Mouse (Mus musculus): Measurements from ENCODE around the gene Mrps34. TPM values are rescaled to one million over a fixed set of nuclear protein-coding genes. Genes with fewer than 3 reads are reported as not detected.

Mrps34 gene
- polyA plus RNA-seq (2016; fragmentation: Nextera tagmentation; extraction: Ambion mirVana): 85.1 and 86.7 TPM in 2 replicates

GRCm38 (mm10) chr17:24894995-24895547 is at the start of gene Mrps34, which contains the start of gene Eme2:
Gene Mrps34, plus strand, starts transcription at chr17:24895116.
Gene Eme2, minus strand, starts transcription at chr17:24895087.
- Histone ChIP-seq H3K27me3 (no peaks in the 10 kb centered on the region), H3K4me1 (peaks cover 34% of the 10 kb centered on the region), H3K9ac (peak within 1 kb of the TSS; percentile 89), H3K4me2 (replicated peaks) (peak within 1 kb of the TSS; percentile 98), H3K4me3 (peak within 1 kb of the TSS; percentile 78), H3K27ac (peak within 1 kb of the TSS; percentile 83), H3K36me3 (peaks cover 65% of the 10 kb centered on the region), H3K9me3 (replicated peaks) (no peaks in the 10 kb centered on the region)
- ATAC-seq (ENCODE audit: low FRiP score): peak; percentile 44
- under 1% methylated on average over 62 of the region's 62 CpGs for WGBS

GRCm38 (mm10) chr17:24847386-24847785 is 47.5 kb upstream of the Mrps34 start:
- H3K36me3 ChIP-seq: no peaks in the 10 kb centered on the region
- H3K4me1 ChIP-seq: peaks cover 13% of the 10 kb centered on the region
- no peak overlapping the region for H3K27ac ChIP-seq
- H3K9me3 ChIP-seq (replicated peaks): no peaks in the 10 kb centered on the region
- H3K4me2 ChIP-seq (replicated peaks): no peak overlapping the region
- no peak overlapping the region for H3K9ac ChIP-seq
- 100% methylated on average over 1 of the region's 1 CpGs for WGBS
- ATAC-seq (ENCODE audit: low FRiP score): no peak
- H3K4me3 ChIP-seq: no peak overlapping the region
- peaks cover 17% of the 10 kb centered on the region for H3K27me3 ChIP-seq

GRCm38 (mm10) chr17:24848600-24849031 is 46.3 kb upstream of the Mrps34 start:
- no peak overlapping the region; the same call in 1 of the 2 replicates for H3K4me3 ChIP-seq
- H3K27me3 ChIP-seq: peaks cover 17% of the 10 kb centered on the region
- H3K4me2 ChIP-seq (replicated peaks): peak overlapping the region; percentile 74
- H3K9me3 ChIP-seq (replicated peaks): no peaks in the 10 kb centered on the region
- no peak overlapping the region for H3K9ac ChIP-seq
- peaks cover 13% of the 10 kb centered on the region for H3K4me1 ChIP-seq
- H3K36me3 ChIP-seq: peaks cover 9% of the 10 kb centered on the region
- no peak overlapping the region for H3K27ac ChIP-seq
- no peak for ATAC-seq (ENCODE audit: low FRiP score)

- peaks cover 13% of the 10 kb centered on the region for H3K36me3 ChIP-seq
- H3K4me2 ChIP-seq (replicated peaks): peak overlapping the region; percentile 74
- peak overlapping the region; percentile 75 for H3K9ac ChIP-seq
- peaks cover 13% of the 10 kb centered on the region for H3K4me1 ChIP-seq
- peak; percentile 74 for ATAC-seq (ENCODE audit: low FRiP score)
- peak overlapping the region; percentile 93 for H3K27ac ChIP-seq
- peaks cover 8% of the 10 kb centered on the region; the same call in 1 of the 2 replicates for H3K27me3 ChIP-seq
- H3K9me3 ChIP-seq (replicated peaks): no peaks in the 10 kb centered on the region
- WGBS: under 1% methylated on average over 21 of the region's 21 CpGs
- H3K4me3 ChIP-seq: peak overlapping the region; percentile 79
These were observed 45.2 kb upstream of the Mrps34 start for GRCm38 (mm10) chr17:24849733-24850064.

- Histone ChIP-seq H3K4me3 (peak within 1 kb of the TSS; percentile 79), H3K27ac (peak within 1 kb of the TSS; percentile 93), H3K4me2 (replicated peaks) (peak within 1 kb of the TSS; percentile 74), H3K4me1 (peaks cover 13% of the 10 kb centered on the region), H3K36me3 (peaks cover 13% of the 10 kb centered on the region), H3K9me3 (replicated peaks) (no peaks in the 10 kb centered on the region), H3K27me3 (peaks cover 8% of the 10 kb centered on the region; the same call in 1 of the 2 replicates), H3K9ac (peak within 1 kb of the TSS; percentile 75)
- under 1% methylated on average over 54 of the region's 58 CpGs for WGBS
- ATAC-seq (ENCODE audit: low FRiP score): peak; percentile 100
These were observed 44.7 kb upstream of the Mrps34 start, which contains the start of gene Fahd1 for GRCm38 (mm10) chr17:24850065-24850772. Gene Fahd1, minus strand, starts transcription at chr17:24850364.

GRCm38 (mm10) chr17:24850773-24851127 is 44.2 kb upstream of the Mrps34 start:
- 2% methylated on average over 18 of the region's 20 CpGs for WGBS
- no peak for ATAC-seq (ENCODE audit: low FRiP score)
- H3K27ac ChIP-seq: peak overlapping the region; percentile 53; the same call in 1 of the 2 replicates
- peaks cover 13% of the 10 kb centered on the region for H3K4me1 ChIP-seq
- no peaks in the 10 kb centered on the region for H3K9me3 ChIP-seq (replicated peaks)
- peak overlapping the region; percentile 79 for H3K4me3 ChIP-seq
- peak overlapping the region; percentile 72 for H3K9ac ChIP-seq
- peaks cover 13% of the 10 kb centered on the region for H3K36me3 ChIP-seq
- H3K4me2 ChIP-seq (replicated peaks): peak overlapping the region; percentile 74
- peaks cover 5% of the 10 kb centered on the region; the same call in 1 of the 2 replicates for H3K27me3 ChIP-seq

GRCm38 (mm10) chr17:24851381-24852125 is 43.4 kb upstream of the Mrps34 start:
- Histone ChIP-seq H3K4me1 (peaks cover 13% of the 10 kb centered on the region), H3K36me3 (peaks cover 19% of the 10 kb centered on the region), H3K9ac (peak overlapping the region; percentile 72; the same call in 1 of the 2 replicates), H3K27ac (no peak overlapping the region), H3K4me2 (replicated peaks) (peak overlapping the region; percentile 74), H3K9me3 (replicated peaks) (no peaks in the 10 kb centered on the region), H3K27me3 (peaks cover 5% of the 10 kb centered on the region; the same call in 1 of the 2 replicates), H3K4me3 (peak overlapping the region; percentile 79)
- WGBS: 83% methylated on average over 10 of the region's 10 CpGs
- no peak for ATAC-seq (ENCODE audit: low FRiP score)

GRCm38 (mm10) chr17:24855838-24856464 is 39.0 kb upstream of the Mrps34 start:
- no peak for ATAC-seq (ENCODE audit: low FRiP score)
- 86% methylated on average over 3 of the region's 3 CpGs for WGBS
- H3K4me3 ChIP-seq: no peak overlapping the region
- peaks cover 5% of the 10 kb centered on the region; the same call in 1 of the 2 replicates for H3K27me3 ChIP-seq
- no peak overlapping the region for H3K27ac ChIP-seq
- H3K9ac ChIP-seq: no peak overlapping the region
- no peaks in the 10 kb centered on the region for H3K9me3 ChIP-seq (replicated peaks)
- H3K36me3 ChIP-seq: peaks cover 42% of the 10 kb centered on the region
- H3K4me1 ChIP-seq: peaks cover 4% of the 10 kb centered on the region
- no peak overlapping the region for H3K4me2 ChIP-seq (replicated peaks)

GRCm38 (mm10) chr17:24856589-24856988 is 38.3 kb upstream of the Mrps34 start:
- Histone ChIP-seq H3K4me1 (no peaks in the 10 kb centered on the region; the same call in 1 of the 2 replicates), H3K27ac (no peak overlapping the region), H3K4me3 (no peak overlapping the region), H3K9me3 (replicated peaks) (no peaks in the 10 kb centered on the region), H3K4me2 (replicated peaks) (no peak overlapping the region), H3K27me3 (peaks cover 3% of the 10 kb centered on the region; the same call in 1 of the 2 replicates), H3K36me3 (peaks cover 48% of the 10 kb centered on the region), H3K9ac (no peak overlapping the region)
- WGBS: 90% methylated on average over 13 of the region's 13 CpGs
- no peak for ATAC-seq (ENCODE audit: low FRiP score)

- Histone ChIP-seq H3K9me3 (replicated peaks) (no peaks in the 10 kb centered on the region), H3K9ac (no peak overlapping the region), H3K4me1 (no peaks in the 10 kb centered on the region), H3K4me2 (replicated peaks) (no peak overlapping the region), H3K27me3 (no peaks in the 10 kb centered on the region), H3K36me3 (peaks cover 50% of the 10 kb centered on the region), H3K4me3 (no peak overlapping the region), H3K27ac (no peak overlapping the region)
- 79% methylated on average over 7 of the region's 8 CpGs for WGBS
- no peak for ATAC-seq (ENCODE audit: low FRiP score)
These were observed 37.0 kb upstream of the Mrps34 start for GRCm38 (mm10) chr17:24857831-24858470.

- Histone ChIP-seq H3K4me2 (replicated peaks) (no peak overlapping the region), H3K9me3 (replicated peaks) (no peaks in the 10 kb centered on the region), H3K4me1 (no peaks in the 10 kb centered on the region), H3K9ac (no peak overlapping the region), H3K4me3 (no peak overlapping the region), H3K36me3 (peaks cover 40% of the 10 kb centered on the region), H3K27me3 (no peaks in the 10 kb centered on the region), H3K27ac (no peak overlapping the region)
- ATAC-seq (ENCODE audit: low FRiP score): no peak
- 91% methylated on average over 6 of the region's 6 CpGs for WGBS
These were observed 35.9 kb upstream of the Mrps34 start for GRCm38 (mm10) chr17:24858967-24859366.

Data from hindbrain, embryonic 12.5 days (tissue).